Mouse (Mus musculus) retina, postnatal 1 day (tissue): ENCODE results near the gene Tm9sf2.
"Not testable (repeated sequence)": the region's sequence is repeated elsewhere in the genome, so short reads cannot be mapped to it uniquely, and the experiment has no call there.

Experiments used
- DNase-seq: peaks from one replicate; pipeline ENCODE4 v3.0.0-alpha.2; 2012

The Tm9sf2 gene

DNA sequence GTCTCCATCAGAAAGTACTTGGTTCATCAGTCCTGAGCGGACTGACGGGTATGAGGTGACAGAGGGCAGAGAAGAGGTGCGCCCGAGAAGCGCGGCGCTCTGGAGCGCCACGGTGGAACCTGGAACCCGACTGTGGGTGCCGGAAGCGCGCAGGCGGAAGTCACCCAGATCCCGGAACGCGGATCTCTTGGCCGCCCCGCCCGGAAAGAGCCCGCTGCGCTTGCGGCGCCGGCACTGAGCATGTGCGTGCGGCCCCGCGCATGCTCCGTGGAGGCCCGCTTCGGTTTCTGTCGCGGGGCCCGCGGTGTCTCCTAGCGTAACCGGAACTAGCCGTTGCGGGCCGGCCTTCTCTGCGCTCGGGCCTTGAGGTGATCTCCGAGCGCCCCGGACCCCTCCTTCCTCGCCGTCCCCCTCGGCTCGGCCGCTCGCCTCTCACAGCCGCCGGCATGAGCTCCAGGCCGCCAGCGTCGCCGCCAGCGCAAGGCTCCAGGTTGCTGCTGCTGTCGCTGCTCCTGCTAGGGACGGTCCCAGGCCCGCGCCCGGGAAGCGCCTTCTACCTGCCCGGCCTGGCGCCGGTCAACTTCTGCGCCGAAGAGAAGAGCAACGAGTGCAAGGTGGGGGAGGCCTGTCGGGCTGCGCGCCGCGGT is at the start of gene Tm9sf2:
Gene Tm9sf2 (plus strand): TSS at position 217 of the 647 bp plus-strand sequence.
- DNase-seq = peak; percentile 95

DNA sequence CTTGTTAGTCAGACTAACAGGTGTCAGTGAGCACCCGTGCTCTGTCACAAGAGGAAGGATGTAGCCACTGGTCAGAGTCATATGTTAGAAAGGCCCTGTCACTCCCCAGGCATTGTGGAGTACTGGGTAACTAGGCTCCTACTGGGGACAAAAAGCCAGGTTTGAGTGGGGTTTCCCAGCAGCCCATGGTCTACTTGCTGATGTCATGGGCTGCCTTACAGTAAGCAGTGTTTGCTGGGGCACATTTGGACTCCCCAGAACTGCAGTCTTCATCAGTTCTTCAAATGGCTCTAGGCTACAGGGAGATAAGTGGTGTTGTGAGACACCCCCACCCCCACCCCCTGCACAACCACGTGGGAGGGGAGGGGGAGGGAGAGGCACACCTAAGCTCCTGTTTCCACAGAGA is 48.9 kb upstream of the Tm9sf2 start:
- no peak for DNase-seq

DNA sequence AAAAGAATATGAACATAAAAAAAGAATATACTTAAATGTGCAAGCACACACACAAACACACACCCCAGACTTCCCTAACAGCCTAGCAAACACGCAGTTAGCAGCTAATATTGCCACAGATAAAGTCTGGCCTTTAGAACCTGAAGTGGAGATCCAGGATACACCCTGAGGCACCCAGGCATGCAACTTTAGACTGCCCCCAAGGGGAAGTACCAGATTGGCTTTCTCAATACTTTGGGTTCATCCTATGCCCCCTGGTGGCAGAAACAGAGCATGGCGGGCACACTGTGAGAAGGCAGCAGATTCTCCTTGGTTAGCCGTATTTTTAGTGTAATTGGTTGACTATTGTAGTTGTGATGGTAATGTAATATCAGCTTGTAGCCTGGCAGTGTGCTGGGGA is 46.2 kb upstream of the Tm9sf2 start:
- DNase-seq = peak; percentile 80

DNA sequence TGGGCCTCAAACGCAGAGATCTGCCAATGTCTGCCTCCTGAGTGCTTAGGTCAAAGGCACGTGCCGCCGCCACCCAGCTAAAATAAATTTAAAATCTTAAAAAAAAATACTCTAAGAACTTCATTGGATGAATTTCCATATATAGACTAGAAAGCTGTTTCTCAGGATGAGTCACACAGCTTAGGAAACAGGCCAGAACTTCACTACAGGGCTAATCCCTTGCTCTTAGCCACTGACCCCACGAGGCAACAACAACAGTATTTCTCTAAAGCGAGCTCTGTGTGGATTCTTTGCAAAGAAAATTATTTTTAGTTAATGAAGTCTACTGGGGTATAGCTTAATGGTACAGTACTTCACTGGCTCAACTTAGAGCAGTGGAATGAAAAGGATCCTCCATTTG is 45.5 kb upstream of the Tm9sf2 start:
- DNase-seq = no peak

DNA sequence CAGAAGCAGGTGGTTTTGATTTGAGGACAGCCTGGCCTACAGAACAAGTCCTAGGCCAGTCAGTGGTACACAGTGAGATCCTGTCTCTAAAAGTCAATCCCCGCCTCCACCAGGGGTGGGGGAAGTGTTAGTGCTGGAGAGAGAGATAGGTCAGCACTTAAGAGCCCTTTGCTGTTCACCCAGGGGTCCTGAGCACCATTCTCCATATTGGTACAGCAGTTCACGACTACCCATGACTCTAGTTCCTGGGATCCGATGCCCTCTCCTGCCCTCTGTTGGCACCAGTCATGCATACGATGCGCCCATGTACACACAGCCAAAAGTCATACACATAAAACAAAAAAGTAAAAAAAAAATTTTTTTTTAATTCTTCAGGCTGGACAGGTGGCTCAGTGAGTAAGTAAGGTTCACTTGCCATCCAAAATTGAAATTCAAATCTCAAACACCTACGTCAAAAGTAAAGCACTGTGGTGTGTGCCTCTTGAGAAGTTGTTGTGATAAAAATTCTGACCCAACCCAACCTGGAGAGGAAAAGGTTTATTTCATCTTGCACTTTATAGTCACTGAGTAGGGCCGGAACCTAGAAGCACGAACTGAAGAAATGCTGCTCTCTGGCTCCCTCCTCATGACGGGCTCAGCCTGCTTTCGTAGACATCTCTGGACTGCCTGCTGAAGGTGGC is 44.3 kb upstream of the Tm9sf2 start:
- DNase-seq = no peak

DNA sequence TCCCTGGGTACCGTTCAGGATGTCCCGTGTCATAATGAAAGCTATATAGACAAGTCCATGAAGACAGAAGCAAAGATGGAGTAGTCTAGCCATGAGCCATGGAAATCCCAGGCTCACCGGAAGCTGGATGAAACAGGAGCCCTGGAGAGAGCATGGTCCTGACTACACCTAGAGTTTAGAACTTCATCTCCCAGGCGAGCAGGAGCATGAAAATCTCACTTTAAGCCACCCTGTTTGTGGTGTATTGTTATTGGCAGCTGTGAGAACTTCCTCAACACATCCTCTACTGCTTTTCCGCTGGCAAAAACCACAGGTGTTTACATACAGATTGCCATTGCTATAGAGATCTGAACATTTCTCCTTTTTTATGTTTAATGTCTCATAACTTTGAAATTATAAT is 43.2 kb upstream of the Tm9sf2 start:
- DNase-seq = no peak

DNA sequence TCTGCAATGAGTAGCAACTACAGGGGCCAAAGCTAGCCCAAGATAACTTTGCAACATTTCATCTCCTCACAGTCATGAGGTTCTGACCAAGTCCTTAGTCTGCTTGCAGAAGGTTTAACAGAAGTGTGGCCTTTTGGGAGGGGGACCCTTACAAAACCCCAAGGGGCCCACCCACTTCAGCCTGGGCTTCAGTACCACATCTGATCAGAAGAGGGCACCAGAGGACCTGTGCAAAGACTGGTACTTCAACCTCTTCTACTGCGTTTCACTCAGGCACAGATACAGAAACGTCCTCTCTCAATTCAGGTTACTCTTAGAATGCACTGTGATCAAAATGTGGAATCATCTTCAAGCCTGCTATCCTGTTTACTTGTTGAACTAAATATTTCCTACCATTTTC is 42.3 kb upstream of the Tm9sf2 start:
- peak; percentile 71 for DNase-seq

DNA sequence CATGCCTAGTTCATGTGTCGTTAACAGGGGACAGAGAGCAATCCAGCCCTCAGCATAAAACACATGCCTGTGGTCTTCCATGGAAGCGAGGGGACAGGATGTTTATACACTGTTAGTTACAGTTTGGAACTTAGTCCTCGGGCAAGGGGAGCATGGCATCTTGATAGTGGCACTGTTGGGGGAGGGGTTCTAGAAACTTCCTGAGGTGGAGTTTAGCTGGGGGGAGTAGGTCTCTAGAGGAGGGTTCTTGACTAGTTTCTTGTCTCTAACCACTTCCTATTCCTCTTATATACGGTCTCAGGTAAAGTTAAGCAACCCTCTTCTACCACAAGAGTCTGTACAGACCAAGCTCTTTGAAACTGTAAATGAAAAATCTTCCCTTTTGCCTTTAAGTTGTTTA is 40.6 kb upstream of the Tm9sf2 start:
- no peak for DNase-seq

DNA sequence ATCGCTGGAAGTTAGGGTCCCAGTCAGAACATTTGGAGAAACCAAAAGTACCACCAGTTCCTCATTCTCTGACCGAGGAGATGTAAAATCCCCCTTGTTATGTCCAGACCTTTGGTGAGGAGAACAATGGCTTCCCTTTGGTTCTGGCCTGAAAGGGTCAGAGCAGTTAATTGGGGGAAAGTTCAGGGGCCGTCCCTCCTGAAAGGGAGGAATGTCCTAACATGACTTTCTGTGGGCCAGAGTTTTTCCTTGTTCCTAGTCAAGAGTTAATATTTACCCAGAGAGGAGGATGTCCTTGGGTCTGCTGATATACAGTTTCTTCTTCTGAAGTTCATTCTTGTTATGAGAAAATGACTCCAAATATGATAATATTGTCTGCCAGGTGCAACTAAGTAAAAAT is 38.8 kb upstream of the Tm9sf2 start:
- DNase-seq = not testable (repeated sequence)

DNA sequence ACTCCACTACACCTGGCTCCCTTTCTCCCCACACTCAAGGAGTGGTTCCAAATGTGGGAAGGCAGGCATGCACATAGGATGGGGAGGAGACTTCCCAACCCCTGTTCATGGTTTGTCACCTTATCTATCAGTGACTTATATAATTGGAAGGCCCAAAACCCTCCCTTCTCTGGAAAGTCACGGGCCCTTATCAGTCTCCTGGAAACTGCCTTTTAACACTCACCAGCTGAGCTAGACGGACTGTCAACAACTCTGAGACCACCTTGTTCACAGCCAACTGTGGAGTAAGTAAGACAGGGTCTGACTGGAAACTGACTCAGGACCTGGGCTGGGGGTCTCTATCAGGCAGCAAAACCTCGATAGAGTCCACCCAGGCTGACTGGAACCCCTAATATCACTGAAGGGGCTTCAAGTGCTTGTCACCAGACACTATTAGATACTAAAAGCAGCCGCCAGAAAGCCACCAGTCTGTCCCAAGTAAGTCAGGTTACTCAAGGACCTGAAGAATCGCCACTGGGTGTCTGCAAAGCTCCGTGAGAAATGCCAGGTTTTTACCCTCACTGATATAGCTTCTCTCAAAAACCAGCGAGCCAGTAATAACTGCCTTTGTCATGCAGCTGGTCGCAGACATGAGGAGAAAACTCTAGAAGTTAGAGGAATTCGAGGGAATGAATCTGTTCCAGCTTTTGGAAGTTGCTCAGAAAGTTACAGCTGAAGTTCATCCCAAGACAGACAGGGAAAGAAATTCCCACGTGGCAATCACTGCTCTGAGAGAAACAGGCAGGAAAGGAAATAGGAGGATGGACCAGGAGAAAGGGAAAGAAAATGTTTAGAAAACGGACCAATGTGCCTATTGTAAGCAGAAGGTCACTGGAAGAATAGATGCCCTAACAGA is 37.8 kb upstream of the Tm9sf2 start:
- peak; percentile 42 for DNase-seq

DNA sequence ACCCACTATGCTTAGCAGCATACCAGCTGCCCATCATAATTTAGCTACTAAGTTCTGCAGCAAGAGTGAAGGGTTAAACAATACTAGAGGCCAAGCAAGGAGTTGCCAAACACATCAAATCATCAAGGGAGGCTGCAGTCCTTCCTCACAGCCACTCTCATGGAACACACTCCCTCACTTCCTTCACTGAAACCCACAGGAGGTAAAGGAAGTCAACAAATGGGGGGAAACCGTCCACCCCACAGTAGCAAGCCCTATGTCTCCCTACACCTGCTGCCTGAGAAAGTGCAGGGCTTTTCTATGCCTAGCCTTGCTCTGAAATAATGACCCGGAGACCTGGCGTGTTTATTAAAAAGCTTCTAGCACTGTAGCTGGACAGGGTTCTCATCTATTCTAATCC is 36.9 kb upstream of the Tm9sf2 start:
- DNase-seq = no peak

DNA sequence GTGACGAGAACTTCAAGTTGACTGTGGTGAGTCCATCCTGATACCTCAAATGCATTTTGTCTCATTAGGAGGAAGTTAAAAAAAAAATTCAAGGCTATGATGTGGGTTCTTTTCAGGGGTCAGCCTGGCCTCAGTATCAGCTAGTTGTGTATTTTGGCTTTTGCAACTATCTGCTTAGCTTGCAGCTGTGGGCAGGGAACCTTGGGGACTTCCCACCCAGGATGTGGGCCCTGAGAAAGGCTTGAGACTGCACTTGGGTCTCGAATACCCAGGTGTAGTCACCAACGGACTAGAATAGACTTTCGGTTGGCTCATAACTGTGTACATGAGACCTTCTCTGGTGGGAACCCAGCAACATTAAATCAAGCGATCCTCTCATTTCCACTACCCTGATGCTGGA is 33.4 kb upstream of the Tm9sf2 start:
- no peak for DNase-seq

DNA sequence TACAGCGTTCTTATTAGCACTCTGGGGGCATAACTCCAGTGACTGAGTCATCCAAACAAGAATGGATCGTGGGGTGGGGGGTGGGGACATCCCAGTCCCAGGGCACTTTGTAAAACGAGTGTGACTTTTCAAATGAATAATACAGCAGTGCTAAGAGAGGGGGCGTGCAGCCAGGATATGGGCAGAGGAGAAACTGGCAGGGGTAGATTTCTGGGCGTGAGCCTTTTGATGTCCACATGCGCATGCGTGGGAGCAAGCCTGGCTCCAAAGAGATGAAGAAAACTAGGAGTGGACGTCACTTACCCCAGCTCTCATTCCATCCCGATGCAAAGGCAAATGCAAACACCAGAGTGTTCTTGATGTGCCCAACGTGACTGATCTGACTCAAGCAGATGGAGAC is 32.5 kb upstream of the Tm9sf2 start:
- DNase-seq = no peak

DNA sequence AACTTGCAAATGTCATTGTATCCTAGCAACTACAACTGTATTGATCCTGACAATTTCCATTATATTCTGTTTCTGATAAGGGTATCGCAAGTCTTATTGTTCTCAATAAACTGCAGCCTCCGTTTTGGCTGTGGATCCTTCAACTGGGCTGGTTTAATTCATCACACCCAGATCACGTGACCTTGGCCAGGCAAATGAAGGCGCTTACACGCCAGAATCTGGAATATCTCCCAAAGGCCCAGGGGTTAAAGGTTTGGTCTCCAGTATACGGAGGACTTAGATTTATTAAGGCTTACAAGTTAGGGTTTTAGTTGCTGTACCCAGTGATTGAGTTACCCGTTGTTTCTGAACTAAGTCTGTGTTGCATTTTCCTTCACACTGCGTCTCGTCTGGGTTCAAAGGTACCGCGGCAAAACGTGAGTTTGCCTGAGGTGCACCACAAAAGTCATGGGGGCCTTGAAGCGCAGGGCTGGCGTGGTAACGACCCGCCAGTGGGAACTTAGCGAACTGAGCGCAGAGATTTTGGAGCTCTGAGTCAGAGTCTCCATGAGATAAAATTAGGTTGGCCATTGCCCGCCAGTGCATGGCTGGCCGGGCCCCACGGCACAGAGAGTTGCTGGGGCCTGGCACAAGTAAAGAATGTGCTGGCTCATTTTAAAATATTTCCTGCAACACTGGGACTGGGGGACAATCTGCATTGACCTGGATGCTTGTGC is 31.2 kb upstream of the Tm9sf2 start:
- DNase-seq = no peak

DNA sequence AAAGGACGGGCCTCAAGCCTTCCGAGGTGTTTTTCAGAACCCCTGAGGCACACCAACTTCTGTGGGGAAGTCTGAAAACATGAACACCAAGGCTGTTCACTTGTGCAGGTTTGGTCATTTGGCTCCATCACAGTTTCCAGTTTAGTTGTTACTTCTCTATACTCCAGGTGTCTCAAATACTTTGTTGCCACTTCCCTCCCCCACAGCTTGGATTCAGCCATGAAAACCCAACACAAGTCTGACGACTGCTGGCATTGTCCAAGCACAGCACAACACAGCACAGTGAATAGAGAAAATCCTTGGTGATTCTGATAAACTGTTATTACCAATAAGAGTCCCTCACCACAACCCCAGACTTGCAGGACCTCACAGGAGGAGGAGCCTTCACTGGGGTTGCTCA is 29.8 kb upstream of the Tm9sf2 start:
- DNase-seq = no peak

DNA sequence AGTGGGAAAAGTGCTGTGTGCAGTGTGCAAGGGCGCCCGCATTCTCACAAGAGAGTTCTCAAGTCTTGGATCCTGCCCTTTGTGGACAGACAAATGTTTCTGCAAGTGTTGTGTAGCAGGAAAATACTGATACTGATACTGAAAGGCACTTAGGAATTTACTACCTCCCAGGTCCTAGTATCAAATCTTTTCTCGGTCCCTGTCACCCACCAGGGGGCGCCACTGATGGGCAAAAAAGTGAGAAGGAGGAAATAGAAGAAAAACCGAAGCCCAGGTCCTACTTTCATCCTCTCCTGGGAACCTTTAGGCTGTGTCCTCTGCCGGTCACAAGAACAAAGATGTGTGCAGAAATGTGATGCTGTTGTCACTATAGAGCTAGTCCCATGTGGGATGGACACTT is 27.4 kb upstream of the Tm9sf2 start:
- DNase-seq = peak; percentile 52

DNA sequence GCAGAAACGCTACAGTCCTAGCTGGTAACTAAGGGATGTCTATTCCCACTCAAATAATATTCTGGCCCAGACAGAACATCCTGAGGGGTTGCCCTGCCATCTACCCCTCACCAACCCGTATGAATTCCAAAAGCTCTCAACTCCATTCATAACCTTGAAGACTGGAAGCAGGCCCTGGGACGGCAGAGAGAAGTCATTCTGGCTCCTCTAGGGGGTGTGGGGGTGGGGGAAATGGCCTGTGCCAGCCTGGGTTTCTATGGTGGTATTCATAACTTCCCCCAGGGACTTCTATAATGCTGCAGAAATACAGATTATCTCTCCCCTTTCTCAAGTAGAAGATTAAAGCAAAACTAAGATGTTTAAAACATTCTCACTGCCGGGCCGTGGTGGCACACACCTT is 26.9 kb upstream of the Tm9sf2 start:
- no peak for DNase-seq

DNA sequence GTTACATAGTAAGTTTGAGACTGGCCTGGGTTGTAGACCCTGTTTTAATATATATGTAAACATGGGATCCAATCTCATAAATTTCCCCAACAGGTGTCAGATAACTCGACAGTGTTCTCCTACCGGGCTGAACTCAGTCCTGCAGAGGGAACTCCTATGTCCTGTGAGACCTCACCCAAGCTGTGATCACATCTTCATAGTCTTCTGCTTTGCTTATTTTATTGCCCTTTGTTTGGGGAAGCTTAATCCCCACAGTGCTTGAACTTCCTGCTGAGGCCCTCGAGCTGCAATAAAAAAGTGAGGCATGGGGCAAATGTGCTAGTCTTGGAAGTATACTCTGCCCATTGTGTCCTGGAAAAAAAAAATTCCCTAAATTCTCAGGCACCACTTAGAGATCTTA is 25.5 kb upstream of the Tm9sf2 start:
- no peak for DNase-seq

DNA sequence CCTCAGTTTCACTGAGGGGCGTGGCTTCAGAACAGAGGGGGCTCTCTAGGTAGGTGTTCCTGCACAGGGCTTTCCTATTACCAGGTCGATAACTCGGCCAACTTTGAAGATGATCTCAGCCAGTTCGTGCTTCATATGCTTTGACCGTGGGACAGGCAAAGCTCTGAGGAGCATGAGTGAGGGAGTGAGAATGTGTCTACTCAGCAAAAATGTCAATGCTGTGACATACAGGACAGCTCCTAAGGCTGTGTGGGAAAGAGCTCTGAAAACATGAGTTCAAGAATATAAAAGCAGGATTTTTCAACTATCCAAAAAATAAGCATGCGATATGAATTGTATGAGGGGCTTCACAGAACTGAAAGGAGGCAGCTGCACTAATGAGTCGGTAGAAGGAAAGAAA is 23.3 kb upstream of the Tm9sf2 start:
- no peak for DNase-seq

DNA sequence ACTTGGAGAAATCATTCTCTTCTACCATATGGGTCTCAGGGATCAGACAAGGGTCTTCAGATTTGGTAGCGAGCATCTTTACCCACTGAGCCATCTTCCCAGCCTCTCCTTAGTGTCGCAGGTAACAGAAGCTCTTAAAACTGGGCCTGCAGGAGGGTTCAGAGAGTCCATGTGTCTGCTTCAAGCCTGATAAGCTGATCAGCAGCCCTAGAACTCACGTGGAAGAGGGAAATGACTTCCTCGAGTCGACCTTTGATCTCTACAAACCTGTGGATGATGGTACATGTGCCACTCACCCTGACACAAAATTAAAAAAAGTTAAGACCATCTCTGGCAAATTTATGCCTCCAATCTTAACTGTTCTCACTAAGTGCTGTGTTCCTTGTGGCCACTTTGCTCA is 18.9 kb upstream of the Tm9sf2 start:
- DNase-seq = no peak

DNA sequence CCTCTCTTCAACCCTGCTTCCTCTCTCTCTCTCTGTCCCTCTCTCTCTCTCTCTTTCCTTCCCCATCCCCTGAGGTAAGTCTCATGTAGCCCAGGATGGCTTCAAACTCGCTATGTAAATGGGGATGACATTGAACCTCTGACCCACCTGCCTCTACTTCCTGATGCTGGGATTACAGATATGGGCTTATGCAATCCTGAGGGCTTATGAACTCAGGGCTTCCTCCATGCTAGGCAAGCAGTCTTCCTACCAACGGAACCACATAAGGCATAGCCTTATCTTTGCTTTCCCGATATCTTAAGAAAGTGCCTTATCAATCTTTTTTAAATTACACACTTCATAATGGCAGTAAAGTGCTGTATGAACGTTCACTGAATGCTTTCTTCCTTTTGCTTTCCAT is 14.5 kb upstream of the Tm9sf2 start:
- no peak for DNase-seq

DNA sequence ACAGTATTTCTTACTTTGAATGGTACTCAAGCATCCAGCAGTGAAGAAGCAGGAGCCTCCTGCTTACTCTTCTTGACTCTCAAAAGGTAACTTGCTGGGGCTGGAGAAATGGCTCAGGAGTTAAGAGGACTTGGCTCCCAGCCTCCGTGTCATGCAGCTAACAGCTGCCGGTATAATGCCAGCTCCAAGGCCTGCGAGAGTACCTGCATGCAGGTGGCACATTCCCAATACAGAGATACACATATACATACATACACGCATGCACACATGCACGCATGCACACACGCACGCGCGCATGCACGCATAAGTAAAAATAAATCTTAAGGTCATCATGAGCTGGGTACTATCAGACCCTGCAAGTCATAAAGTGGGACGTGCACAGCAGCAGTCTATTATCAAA is 10.5 kb upstream of the Tm9sf2 start:
- DNase-seq = no peak

DNA sequence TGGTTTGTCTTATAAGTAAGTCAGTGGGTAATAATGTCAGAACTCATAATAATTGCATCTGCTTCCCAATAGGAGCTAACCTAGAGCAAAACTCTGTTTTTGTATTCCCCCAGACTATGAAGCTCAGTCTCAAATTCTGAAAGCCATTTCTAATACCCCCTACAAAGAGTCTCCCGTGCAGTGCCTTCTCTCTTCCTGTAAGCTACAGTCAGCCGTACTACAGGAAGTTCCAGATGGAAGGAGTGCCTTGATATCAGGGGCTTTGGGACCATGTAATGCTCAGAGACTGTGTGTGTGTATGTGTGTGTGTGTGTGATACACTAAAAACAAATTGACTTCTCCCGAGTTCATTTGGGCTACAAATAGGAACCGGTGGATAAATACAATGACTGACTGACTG is 7.3 kb upstream of the Tm9sf2 start:
- no peak for DNase-seq
